Mouse (Mus musculus) spleen, postnatal 10 days (tissue): ENCODE measurements around the gene Tle2.

ENCODE experiments used
- DNase-seq, 2 experiments: peaks; one replicate each; pipeline ENCODE4 v3.0.0; 2021 to 2022; ENCODE audit warnings: low spot score in 2 of 2

Tle2 gene

DNA sequence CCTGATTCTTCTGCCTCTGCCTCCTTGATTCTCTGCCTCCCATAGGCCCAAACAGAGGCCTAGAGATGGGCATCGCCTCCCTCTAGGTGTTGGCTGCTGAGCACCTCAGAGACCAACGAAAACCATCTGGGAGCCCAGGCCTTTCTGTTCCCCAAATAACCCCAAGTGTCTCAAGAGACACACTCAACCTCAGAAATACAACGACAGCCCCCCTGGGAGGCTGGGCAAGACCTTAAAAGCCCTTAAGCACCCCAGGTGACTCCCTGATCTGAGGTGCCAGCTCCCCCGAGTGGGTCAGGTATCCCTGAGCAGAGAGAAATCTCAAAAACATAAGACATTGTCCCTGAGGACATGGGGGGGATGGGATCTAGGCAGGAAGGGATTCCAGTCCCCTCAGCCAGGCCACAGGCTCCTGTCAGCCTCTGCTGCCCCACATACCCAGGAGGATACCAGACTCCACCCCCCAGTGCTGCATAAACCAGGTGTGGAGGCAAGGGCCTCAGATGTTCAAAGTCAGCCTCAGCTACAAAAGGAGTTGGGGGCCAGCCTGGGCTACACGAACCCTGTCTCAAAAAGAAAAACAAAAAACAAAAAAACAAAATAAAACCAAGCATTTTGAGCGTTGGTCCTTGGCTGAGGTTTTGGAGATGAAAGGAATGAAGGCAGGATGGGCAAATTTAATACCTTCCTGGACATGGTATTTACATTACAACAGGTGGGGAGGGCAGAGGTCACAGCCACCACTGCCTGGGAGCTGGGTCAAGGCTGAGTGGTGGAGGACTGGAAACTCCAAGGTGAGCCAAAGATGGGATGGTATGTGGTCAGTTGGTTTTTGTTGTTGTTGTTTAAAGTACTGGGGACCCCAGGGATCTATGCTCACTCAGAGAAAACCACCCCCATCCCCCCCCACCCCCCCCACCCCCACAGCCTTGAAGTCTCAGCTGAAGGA, 20.3 kb upstream of the Tle2 start:
- DNase-seq: peak in 1 of 2 experiments; percentile 48

GRCm38 (mm10) chr10:81556282-81556681, 18.1 kb upstream of the Tle2 start:
- DNase-seq: peak in 1 of 2 experiments; percentile 54

- DNase-seq: no peak
These were observed 16.9 kb upstream of the Tle2 start for GRCm38 (mm10) chr10:81557491-81557890.

DNA sequence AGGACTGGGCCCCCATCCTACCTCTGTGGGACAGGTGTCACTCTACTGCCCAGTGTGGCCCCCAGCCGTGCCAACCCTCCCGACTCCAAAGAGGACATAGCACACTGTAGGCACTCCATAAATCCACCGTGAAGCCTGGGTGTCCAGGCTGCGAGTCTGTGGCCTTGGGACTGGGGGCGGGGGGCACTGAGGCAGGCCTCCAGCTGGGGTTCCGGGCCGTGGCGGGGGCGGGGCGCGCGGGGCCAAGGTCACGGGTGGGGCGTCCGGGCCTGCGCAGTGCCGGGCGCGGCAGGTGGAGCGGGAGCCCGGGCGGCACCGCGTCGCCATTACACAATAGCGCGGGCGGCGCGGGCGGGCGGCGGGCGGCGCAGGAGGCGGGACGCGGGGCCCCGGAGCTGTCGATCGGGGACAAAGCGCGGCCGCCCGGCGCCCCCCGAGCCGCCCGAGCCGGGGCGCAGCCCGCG, 15.2 kb upstream of the Tle2 start, which contains the start of gene Aes:
Gene Aes, plus strand, starts transcription at position 326 of the 464 bp plus-strand sequence.
- DNase-seq: peak; percentile 68 to 81

GRCm38 (mm10) chr10:81559627-81560539, 14.5 kb upstream of the Tle2 start:
- peak; percentile 71 to 75 for DNase-seq

DNA sequence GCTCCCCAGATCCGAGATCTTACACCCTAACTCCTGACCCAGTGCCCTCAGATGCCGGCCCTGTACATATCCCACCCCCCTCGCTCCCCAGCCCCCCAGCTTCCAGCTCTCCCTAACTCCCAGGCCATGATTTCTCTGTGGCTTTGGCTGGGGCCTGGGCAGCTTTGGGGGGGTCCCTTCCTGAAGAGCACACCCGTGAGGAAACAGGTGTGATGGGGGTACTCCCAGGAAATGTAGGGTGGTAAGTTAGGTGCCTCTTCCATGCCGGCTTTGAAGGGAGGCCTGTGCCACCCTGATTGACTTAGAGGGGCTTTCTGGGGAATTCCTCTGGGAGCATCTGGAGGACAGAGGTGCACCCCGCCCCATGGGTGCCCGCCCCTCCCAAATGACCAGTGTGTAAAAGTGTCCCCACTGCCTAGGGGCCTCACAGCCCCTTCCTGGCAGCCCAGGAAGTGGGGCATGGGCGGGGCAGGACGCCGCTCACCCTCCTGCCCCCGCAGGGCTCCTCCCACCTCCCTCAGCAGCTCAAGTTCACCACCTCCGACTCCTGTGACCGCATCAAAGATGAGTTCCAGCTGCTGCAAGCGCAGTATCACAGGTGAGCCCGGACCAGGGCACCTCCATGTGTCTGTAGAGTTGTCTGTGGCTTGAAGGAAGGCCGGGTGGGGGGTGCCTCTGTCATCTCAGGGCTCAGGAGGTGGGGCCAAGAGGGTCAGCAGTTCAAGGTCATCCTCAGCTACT, 13.5 kb upstream of the Tle2 start:
- DNase-seq: peak; percentile 50 to 76

GRCm38 (mm10) chr10:81562411-81562810, 11.9 kb upstream of the Tle2 start:
- no peak for DNase-seq

GRCm38 (mm10) chr10:81563481-81563880, 10.9 kb upstream of the Tle2 start:
- no peak for DNase-seq

DNA sequence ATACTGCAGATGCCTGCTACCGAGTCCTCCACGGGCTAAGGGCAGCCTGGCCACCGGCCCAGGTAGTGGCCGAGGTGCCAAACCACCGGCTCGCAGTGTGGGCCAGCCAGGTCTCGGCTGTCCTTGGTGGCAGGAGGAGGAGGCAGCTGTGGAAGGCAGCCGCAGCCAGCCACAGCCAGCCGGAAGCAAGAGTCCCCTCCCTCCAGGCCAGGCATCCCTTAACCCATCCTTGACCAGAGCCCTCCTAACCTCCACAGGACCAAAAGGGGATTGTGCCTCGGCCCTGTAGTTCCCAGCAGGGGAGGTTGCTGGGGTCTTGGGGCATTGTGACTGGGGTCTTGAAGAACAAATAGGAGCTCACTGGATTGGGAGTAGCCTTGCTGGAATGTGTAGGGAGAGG, 10.1 kb upstream of the Tle2 start:
- no peak for DNase-seq

- DNase-seq: peak in 1 of 2 experiments; percentile 81
These were observed 9.6 kb upstream of the Tle2 start for GRCm38 (mm10) chr10:81564734-81565133.

DNA sequence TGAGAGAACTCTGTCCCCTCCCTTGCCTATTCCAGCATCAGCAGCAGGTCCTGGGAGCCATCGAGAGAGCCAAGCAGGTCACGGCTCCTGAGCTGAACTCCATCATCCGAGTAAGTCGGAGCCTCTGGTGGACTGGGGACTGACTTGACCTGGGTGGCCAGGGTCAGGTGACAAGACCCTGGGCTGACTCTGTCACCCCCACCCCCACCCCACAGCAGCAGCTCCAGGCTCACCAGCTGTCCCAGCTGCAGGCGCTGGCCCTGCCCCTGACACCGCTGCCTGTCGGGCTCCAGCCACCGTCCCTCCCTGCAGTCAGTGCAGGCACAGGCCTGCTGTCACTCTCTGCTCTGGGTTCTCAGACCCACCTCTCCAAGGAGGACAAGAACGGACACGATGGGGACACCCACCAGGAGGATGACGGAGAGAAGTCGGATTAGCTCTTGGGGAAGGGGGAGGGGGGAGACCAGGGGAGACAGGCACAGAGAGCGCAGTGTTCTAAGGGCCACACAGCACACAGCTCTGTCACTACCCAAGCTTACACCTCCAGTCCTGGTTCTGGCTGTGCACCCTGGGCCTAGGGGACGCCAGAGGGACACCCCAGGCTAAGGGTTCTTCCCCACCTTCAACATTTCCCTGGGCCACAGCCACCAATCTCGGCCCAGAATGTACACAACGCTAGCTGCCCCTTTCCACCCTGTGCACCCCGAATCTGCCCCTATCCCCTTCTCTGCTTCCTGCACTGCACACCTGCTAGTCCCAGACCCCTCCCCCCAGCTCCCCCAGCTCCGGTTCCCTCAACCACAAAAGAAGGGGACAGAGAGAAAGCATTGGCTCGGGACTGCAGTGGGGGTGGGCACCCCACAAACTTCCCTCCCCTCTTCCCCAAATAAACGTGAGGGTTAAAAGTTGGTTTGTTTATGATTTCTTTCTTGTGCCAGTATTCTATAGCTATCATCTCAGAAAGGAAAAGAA, 8.8 kb upstream of the Tle2 start:
- DNase-seq: no peak

DNA sequence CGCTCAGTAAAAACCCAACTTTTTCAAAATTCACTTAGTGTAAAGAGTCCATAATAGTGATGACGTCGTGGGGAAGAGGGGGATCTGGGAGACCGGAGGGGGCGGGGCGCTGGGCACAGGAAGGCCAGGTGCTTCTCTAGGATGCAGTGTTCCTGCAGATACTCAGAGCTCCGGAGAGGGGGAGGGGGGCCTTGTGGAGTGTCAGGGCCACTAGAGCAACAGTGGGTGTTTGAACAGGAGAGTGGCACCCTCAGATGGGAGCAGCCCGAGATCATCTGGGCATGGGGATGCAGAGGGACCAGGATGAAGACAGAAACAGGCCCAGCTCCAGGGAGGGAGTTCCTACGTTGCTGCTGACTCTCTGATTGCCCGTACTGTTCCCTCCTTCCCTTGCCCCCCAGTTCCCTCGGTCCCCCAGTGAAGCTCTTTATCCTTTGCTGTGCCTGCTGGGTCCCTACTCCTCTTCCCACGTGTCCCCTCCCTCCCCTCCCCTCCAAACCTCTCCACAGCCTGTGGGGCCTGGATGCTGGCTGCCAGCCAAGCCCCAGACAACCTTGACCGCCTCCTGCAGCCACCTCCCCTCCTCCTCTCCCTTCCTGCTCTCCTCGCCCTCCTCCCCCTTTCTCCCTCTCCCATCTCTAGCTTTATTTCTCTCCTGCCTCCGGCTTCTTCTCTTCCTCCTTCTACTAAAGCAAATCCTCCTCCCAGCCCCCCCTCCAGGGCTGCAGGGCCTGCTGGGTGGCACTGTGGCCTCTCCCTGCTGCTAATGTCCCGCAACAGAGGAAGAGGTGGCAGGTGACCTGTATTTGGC, 5.8 kb upstream of the Tle2 start:
- DNase-seq: no peak

GRCm38 (mm10) chr10:81569507-81570237, 4.7 kb upstream of the Tle2 start:
- no peak for DNase-seq

- no peak for DNase-seq
These were observed 4.0 kb upstream of the Tle2 start for GRCm38 (mm10) chr10:81570238-81570800.

- peak; percentile 67 to 84 for DNase-seq
These were observed 3.4 kb upstream of the Tle2 start for GRCm38 (mm10) chr10:81570831-81571500.

DNA sequence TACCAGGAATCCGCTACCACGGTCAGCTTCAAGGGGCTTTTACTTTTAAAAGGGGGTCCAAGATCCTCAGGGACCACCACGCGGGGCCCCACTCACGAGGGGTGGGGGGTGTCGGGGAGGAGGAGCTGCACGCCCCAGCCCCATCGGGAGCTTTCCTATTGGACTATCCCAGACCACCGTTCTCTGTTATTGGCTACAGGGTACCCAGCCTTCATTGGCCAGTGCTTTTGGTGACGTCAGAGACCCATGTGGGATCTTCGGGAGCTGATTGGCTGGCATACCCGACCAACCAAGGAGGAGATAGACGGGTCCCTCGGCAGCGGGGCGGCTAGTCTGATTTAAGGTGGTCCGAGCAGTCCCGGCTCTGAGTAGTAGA, 2.9 kb upstream of the Tle2 start:
- peak; percentile 79 to 92 for DNase-seq

DNA sequence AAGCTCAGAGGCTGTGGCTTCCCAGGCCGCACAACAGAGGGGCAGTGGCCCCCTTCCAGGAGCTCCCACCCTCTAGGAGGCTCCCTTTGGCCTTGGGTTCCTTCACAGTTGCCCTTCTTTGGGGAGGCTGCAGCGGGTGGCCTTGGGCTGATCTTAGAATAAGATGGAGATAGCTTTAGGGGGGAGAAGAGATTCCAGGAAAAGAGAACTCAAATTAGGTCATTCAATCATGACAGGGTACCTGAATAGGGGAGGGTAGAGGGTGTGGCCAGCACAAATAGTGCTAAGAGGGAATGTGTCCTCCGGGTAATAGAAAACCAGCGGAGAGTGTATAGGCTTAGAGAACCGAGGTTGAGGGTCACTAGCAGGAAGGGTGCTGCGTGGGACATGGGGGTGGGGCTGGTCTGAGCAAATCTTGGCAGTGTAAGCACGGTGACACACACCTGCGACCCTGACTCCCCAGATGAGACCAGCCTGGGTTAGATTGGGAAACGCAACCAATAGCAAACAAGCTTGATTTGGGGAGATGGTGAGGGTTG, 2.2 kb upstream of the Tle2 start:
- DNase-seq: no peak

GRCm38 (mm10) chr10:81572975-81573374, 1.4 kb upstream of the Tle2 start:
- peak in 1 of 2 experiments; percentile 40 for DNase-seq
